Comparison of ENCODE assay signal across 15 mouse cellular contexts in the genomic region with DNA sequence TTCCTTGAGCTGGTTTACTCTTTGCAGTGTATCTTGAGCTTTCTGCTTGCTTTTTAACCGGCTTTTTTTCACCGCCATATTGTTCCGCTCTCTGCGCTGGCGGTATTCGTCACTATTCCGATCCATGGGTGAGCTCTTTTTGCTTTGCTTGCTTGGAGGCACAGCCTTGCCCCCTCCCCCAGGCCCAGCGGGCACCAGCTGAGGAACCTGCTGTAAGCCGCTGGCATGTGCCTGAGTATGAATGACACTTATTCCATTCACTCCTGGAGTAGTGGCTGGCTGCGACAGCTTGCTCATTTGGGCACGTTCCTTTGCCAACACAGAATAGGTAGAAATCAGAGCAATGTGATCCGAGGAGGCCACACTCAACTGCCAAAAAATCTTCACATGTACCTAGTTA.
"Had no signal": no experiment of that assay in that cellular context is flagged by ENCODE, and none has a peak within 500 bp of the region (broad histone marks: within the 10 kb centered on the region; RNA-seq: fewer than 3 reads in every experiment).

No protein-coding gene starts in this region.

- H3K4me3 ChIP-seq: neural tube, embryonic 15.5 days; stomach, embryonic 15.5 days had no signal

- DNase-seq: retina, postnatal 1 day; right cerebral cortex, adult 18-20 months; right cerebral cortex, postnatal 14 days; right cerebral cortex, postnatal 25 days; right cerebral cortex, postnatal 4 days; spleen, adult 18-20 months; thymus, adult 18-20 months; thymus, adult 2 months; thymus, postnatal 14 days; thymus, postnatal 25 days; thymus, postnatal 36 days; thymus, postnatal 4 days had no signal

- H3K27me3 ChIP-seq: neural tube, embryonic 15.5 days; stomach, embryonic 15.5 days had no signal

- H3K9me3 ChIP-seq: neural tube, embryonic 15.5 days; stomach, embryonic 15.5 days had no signal

- H3K4me2 ChIP-seq: neural tube, embryonic 15.5 days; stomach, embryonic 15.5 days had no signal

- H3K9ac ChIP-seq: neural tube, embryonic 15.5 days; stomach, embryonic 15.5 days had no signal

- H3K27ac ChIP-seq: neural tube, embryonic 15.5 days; stomach, embryonic 15.5 days; stomach, postnatal 0 days had no signal
